Mouse (Mus musculus): ENCODE data around the gene Mkrn2os. TPM values are rescaled to one million over a fixed set of nuclear protein-coding genes. Genes with fewer than 3 reads are reported as not detected.

The Mkrn2os gene
- not detected for polyA plus RNA-seq (2015; fragmentation: Illumina TruSeq; extraction: RNeasy Lipid Tissue Mini Kit (QIAGEN cat#74804); ENCODE audit: low read depth, low replicate concordance)

GRCm38 (mm10) chr6:115592458-115592857 is at the start of gene Mkrn2os:
TSS of gene Mkrn2os (minus strand) at chr6:115592576.

GRCm38 (mm10) chr6:115601715-115602523 is 9.5 kb upstream of the Mkrn2os start, which contains the start of gene Mkrn2:
TSS of gene Mkrn2 (plus strand) at chr6:115601902.

GRCm38 (mm10) chr6:115544442-115544970 is 47.9 kb downstream of the Mkrn2os start, which contains the start of gene Tsen2:
TSS of gene Tsen2 (plus strand) at chr6:115544664.

Other genes with a start within 250 kb of the Mkrn2os start
- gene Pparg, start 231.6 kb downstream of the Mkrn2os start, polyA plus RNA-seq (2015; fragmentation: Illumina TruSeq; extraction: RNeasy Lipid Tissue Mini Kit (QIAGEN cat#74804); ENCODE audit: low read depth, low replicate concordance), result 2.8 TPM
- 32.3 TPM for gene Tsen2, start 47.9 kb downstream of the Mkrn2os start, polyA plus RNA-seq (2015; fragmentation: Illumina TruSeq; extraction: RNeasy Lipid Tissue Mini Kit (QIAGEN cat#74804); ENCODE audit: low read depth, low replicate concordance)
- gene Mkrn2, start 9.3 kb upstream of the Mkrn2os start, polyA plus RNA-seq (2015; fragmentation: Illumina TruSeq; extraction: RNeasy Lipid Tissue Mini Kit (QIAGEN cat#74804); ENCODE audit: low read depth, low replicate concordance), result 21.3 TPM
- gene Raf1, start 84.1 kb upstream of the Mkrn2os start, polyA plus RNA-seq (2015; fragmentation: Illumina TruSeq; extraction: RNeasy Lipid Tissue Mini Kit (QIAGEN cat#74804); ENCODE audit: low read depth, low replicate concordance), result 75.3 TPM
- gene Tmem40, start 169.8 kb upstream of the Mkrn2os start, polyA plus RNA-seq (2015; fragmentation: Illumina TruSeq; extraction: RNeasy Lipid Tissue Mini Kit (QIAGEN cat#74804); ENCODE audit: low read depth, low replicate concordance), result 5.3 TPM
- 1.6 TPM for gene Cand2, start 182.0 kb upstream of the Mkrn2os start, polyA plus RNA-seq (2015; fragmentation: Illumina TruSeq; extraction: RNeasy Lipid Tissue Mini Kit (QIAGEN cat#74804); ENCODE audit: low read depth, low replicate concordance)
- 1,156 TPM for gene Rpl32, start 216.2 kb upstream of the Mkrn2os start, polyA plus RNA-seq (2015; fragmentation: Illumina TruSeq; extraction: RNeasy Lipid Tissue Mini Kit (QIAGEN cat#74804); ENCODE audit: low read depth, low replicate concordance)
- 5.6 TPM for gene Efcab12, start 245.8 kb upstream of the Mkrn2os start, polyA plus RNA-seq (2015; fragmentation: Illumina TruSeq; extraction: RNeasy Lipid Tissue Mini Kit (QIAGEN cat#74804); ENCODE audit: low read depth, low replicate concordance)